In genomic region chr17:86503208-86503897, GRCm38 (mm10) we compare ENCODE assay signal across 34 mouse cellular contexts. TPM values are rescaled to one million over a fixed set of nuclear protein-coding genes. Genes with fewer than 3 reads are reported as not detected.
"Had no signal": no experiment of that assay in that cellular context is flagged by ENCODE, and none has a peak within 500 bp of the region (broad histone marks: within the 10 kb centered on the region; RNA-seq: fewer than 3 reads in every experiment).

No protein-coding gene starts in this region.

- H3K27me3 ChIP-seq: heart, embryonic 13.5 days; heart, embryonic 15.5 days; hindbrain, embryonic 13.5 days; hindbrain, embryonic 15.5 days; kidney, embryonic 15.5 days; limb, embryonic 13.5 days; limb, embryonic 15.5 days had no signal

- ATAC-seq: forebrain, postnatal 0 days; hindbrain, postnatal 0 days; intestine, embryonic 16.5 days had no signal

- H3K4me2 ChIP-seq: heart, embryonic 11.5 days; heart, embryonic 13.5 days; heart, embryonic 15.5 days; hindbrain, embryonic 13.5 days; hindbrain, embryonic 15.5 days; kidney, embryonic 15.5 days; limb, embryonic 13.5 days; limb, embryonic 15.5 days had no signal

- H3K36me3 ChIP-seq: heart, embryonic 15.5 days; hindbrain, embryonic 15.5 days; kidney, embryonic 15.5 days; limb, embryonic 15.5 days had no signal

- H3K4me3 ChIP-seq: heart, adult 2 months; heart, embryonic 13.5 days; heart, embryonic 15.5 days; hindbrain, embryonic 13.5 days; hindbrain, embryonic 15.5 days; kidney, embryonic 15.5 days; limb, embryonic 13.5 days; limb, embryonic 15.5 days had no signal

- H3K9me3 ChIP-seq: heart, embryonic 13.5 days; heart, embryonic 15.5 days; hindbrain, embryonic 13.5 days; hindbrain, embryonic 15.5 days; kidney, embryonic 15.5 days; limb, embryonic 13.5 days; limb, embryonic 15.5 days had no signal

- H3K27ac ChIP-seq: heart, adult 2 months; heart, embryonic 13.5 days; heart, embryonic 15.5 days; hindbrain, embryonic 13.5 days; hindbrain, embryonic 15.5 days; hindbrain, postnatal 0 days; kidney, embryonic 15.5 days; kidney, postnatal 0 days; limb, embryonic 13.5 days; limb, embryonic 15.5 days had no signal

- H3K9ac ChIP-seq: forebrain, postnatal 0 days; heart, embryonic 13.5 days; heart, embryonic 15.5 days; hindbrain, embryonic 13.5 days; hindbrain, embryonic 15.5 days; kidney, embryonic 15.5 days; limb, embryonic 13.5 days; limb, embryonic 15.5 days had no signal

- DNase-seq: forebrain, postnatal 0 days; gastrocnemius, postnatal 14 days; gastrocnemius, postnatal 36 days; heart, adult 11 months; heart, adult 2 months; heart, postnatal 14 days; heart, postnatal 36 days; kidney, adult 11 months; kidney, adult 2 months; kidney, adult 9 months; kidney, postnatal 14 days; kidney, postnatal 36 days; layer of hippocampus, adult 9-11 months; layer of hippocampus, postnatal 36 days; left cerebral cortex, postnatal 4 days had no signal

RNA-seq across cellular contexts. Expression of gene Gm10309, which starts 1.7 kb away (rescaled TPM):
- total RNA-seq: forebrain, postnatal 0 days; gastrocnemius, postnatal 14 days; gastrocnemius, postnatal 36 days; heart, adult 2 months; heart, postnatal 14 days; hematopoietic stem cell, adult 5-6 weeks; hindbrain, postnatal 0 days; layer of hippocampus, adult 18-20 months; layer of hippocampus, adult 8-10 months; layer of hippocampus, postnatal 14 days; layer of hippocampus, postnatal 36 days; left cerebral cortex, adult 18-20 months; left cerebral cortex, adult 8-10 months; left cerebral cortex, postnatal 10 days; left cerebral cortex, postnatal 25 days; left cerebral cortex, postnatal 4 days had no signal
